Mouse (Mus musculus): ENCODE results near the gene R3hdm4. TPM values are rescaled to one million over a fixed set of nuclear protein-coding genes. Genes with fewer than 3 reads are reported as not detected.
A peak's percentile ranks its signal among the peaks of the same experiment; 100 is the strongest.

Gene R3hdm4
- polyA plus RNA-seq, 1 experiment from 2014 or later = 175 TPM

- no peak for ATAC-seq
- Histone ChIP-seq H3K9ac (ENCODE audit: low read length) (0 out of 2 replicates have a peak overlapping the region, but pooled peaks have one; percentile 29), H3K27ac (ENCODE audit: low read depth, low read length) (no peak overlapping the region), H3K4me1 (ENCODE audit: control insufficient read depth, insufficient read depth, low read length) (peaks cover 4% of the 10 kb centered on the region; the same call in 1 of the 2 replicates), H3K27me3 (replicated peaks; ENCODE audit: control insufficient read depth, insufficient read depth, low read length) (no peaks in the 10 kb centered on the region), H3K36me3 (ENCODE audit: control insufficient read depth, insufficient read depth, low read length) (peaks cover 16% of the 10 kb centered on the region; the same call in 1 of the 2 replicates), H3K4me2 (ENCODE audit: low read length) (no peak overlapping the region), H3K9me3 (replicated peaks; ENCODE audit: control insufficient read depth, low read length) (no peaks in the 10 kb centered on the region), H3K4me3 (ENCODE audit: low read depth, low read length) (no peak overlapping the region)
- WGBS = 80% methylated on average over 10 of the region's 10 CpGs
- no peak for DNase-seq (ENCODE audit: low spot score)
These were observed 15.4 kb upstream of the R3hdm4 start for GRCm38 (mm10) chr10:79936284-79936910.

DNA sequence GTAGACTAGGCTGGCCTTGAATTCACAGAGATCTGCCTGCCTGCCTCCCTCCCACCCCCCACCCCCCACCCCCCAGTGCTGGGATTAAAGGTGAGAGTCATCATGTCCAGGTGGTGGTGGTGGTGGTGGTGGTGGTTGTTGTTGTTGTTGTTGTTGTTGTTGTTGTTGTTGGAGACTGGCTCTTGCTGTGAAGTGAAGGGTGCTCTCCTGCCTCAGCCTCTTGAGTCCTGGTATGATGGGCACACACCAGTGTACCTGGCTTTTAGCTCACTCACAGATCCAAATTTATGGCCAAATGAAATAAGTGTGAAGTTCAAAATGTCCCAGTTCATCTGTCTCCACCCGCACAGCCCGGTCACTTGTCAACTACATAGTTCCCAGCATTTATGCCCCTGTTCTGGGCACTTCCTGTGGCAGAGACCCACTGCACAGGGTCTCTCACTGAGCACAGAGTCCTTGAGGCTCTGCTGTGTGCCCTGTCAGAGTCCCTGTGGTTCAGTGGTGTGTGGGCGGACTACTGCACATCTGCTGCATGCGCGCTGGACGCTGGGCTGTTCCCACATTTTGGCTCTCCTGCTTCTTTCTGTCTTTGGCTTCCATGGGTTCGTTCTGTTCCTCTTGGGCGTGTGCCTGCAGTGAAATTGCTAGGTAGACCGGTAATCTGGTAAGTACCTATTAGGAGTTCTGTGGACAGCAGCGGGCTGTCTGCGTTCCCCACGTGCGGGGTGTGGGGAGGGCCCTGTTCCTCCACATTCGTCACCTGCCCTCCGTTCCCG lies 14.0 kb upstream of the R3hdm4 start:
- ATAC-seq (no peak), DNase-seq (ENCODE audit: low spot score) (no peak)
- Histone ChIP-seq H3K4me3 (ENCODE audit: low read depth, low read length) (no peak overlapping the region), H3K4me2 (ENCODE audit: low read length) (no peak overlapping the region), H3K4me1 (ENCODE audit: control insufficient read depth, insufficient read depth, low read length) (peaks cover 4% of the 10 kb centered on the region; the same call in 1 of the 2 replicates), H3K27me3 (replicated peaks; ENCODE audit: control insufficient read depth, insufficient read depth, low read length) (no peaks in the 10 kb centered on the region), H3K9ac (ENCODE audit: low read length) (no peak overlapping the region), H3K9me3 (replicated peaks; ENCODE audit: control insufficient read depth, low read length) (no peaks in the 10 kb centered on the region), H3K27ac (ENCODE audit: low read depth, low read length) (0 out of 2 replicates have a peak overlapping the region, but pooled peaks have one; percentile 35), H3K36me3 (ENCODE audit: control insufficient read depth, insufficient read depth, low read length) (peaks cover 20% of the 10 kb centered on the region; the same call in 1 of the 2 replicates)
- WGBS = 90% methylated on average over 16 of the region's 16 CpGs

- DNase-seq (ENCODE audit: low spot score) (peak; percentile 44), ATAC-seq (peak; percentile 49)
- Histone ChIP-seq H3K27ac (ENCODE audit: low read depth, low read length) (peak overlapping the region; percentile 35; the same call in 1 of the 2 replicates), H3K9ac (ENCODE audit: low read length) (no peak overlapping the region), H3K9me3 (replicated peaks; ENCODE audit: control insufficient read depth, low read length) (no peaks in the 10 kb centered on the region), H3K4me1 (ENCODE audit: control insufficient read depth, insufficient read depth, low read length) (peaks cover 5% of the 10 kb centered on the region; the same call in 1 of the 2 replicates), H3K27me3 (replicated peaks; ENCODE audit: control insufficient read depth, insufficient read depth, low read length) (no peaks in the 10 kb centered on the region), H3K36me3 (ENCODE audit: control insufficient read depth, insufficient read depth, low read length) (peaks cover 20% of the 10 kb centered on the region; the same call in 1 of the 2 replicates), H3K4me3 (ENCODE audit: low read depth, low read length) (no peak overlapping the region), H3K4me2 (ENCODE audit: low read length) (no peak overlapping the region)
- 66% methylated on average over 13 of the region's 13 CpGs for WGBS
These were observed 13.3 kb upstream of the R3hdm4 start for GRCm38 (mm10) chr10:79934272-79934721.

DNA sequence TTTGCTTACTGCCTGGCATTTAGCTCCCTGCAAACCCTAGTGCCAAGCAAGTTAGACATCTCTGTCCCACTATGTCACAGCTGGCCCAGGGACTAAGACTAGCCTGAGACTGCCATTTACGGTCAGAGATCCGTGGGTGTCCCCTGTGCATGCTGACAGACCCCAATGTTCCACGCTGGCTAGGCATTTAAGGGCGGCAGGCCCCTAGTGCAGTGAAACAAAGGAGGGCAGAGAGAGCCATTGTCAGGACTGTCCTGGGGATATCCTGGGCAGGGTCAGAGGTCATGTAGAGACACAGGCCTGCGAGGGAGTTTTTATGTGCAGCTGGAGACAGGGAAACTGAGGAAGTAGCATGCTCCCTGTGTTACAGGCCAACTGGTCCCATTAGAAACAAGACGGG lies 12.9 kb upstream of the R3hdm4 start:
- Histone ChIP-seq H3K9me3 (replicated peaks; ENCODE audit: control insufficient read depth, low read length) (no peaks in the 10 kb centered on the region), H3K4me3 (ENCODE audit: low read depth, low read length) (no peak overlapping the region), H3K4me1 (ENCODE audit: control insufficient read depth, insufficient read depth, low read length) (peaks cover 9% of the 10 kb centered on the region; the same call in 1 of the 2 replicates), H3K4me2 (ENCODE audit: low read length) (no peak overlapping the region), H3K36me3 (ENCODE audit: control insufficient read depth, insufficient read depth, low read length) (peaks cover 20% of the 10 kb centered on the region; the same call in 1 of the 2 replicates), H3K27ac (ENCODE audit: low read depth, low read length) (peak overlapping the region; percentile 35; the same call in 1 of the 2 replicates), H3K9ac (ENCODE audit: low read length) (no peak overlapping the region), H3K27me3 (replicated peaks; ENCODE audit: control insufficient read depth, insufficient read depth, low read length) (no peaks in the 10 kb centered on the region)
- ATAC-seq (no peak), DNase-seq (ENCODE audit: low spot score) (no peak)
- WGBS = 39% methylated on average over 6 of the region's 6 CpGs

DNA sequence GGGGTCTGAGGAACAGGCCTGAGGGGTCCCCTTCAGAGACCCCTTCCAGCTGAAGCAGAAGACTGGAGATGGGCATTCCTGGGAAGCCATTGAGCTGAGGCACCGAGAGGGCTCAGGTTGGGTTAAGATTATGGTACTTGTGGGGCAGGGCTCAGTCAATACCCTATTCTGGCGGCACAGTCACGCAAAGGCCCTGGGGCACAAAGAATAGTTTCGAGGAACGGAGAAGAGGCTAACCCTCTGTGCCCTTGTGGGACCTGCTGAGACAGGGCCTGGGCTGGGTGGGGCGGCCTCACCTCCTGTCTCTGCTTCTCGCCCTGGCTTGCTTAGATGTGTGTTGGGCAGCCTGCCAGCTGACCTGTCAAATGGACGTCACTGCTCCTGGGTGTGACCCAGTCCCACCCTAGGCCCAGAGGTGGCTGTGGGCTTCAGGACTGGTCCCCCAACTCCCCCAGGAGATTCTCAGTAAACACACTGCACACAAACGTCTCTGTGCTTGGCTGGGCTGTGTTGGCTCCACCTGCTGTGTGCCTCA lies 12.2 kb upstream of the R3hdm4 start:
- Histone ChIP-seq H3K36me3 (ENCODE audit: control insufficient read depth, insufficient read depth, low read length) (peaks cover 20% of the 10 kb centered on the region; the same call in 1 of the 2 replicates), H3K27me3 (replicated peaks; ENCODE audit: control insufficient read depth, insufficient read depth, low read length) (no peaks in the 10 kb centered on the region), H3K9ac (ENCODE audit: low read length) (no peak overlapping the region), H3K4me3 (ENCODE audit: low read depth, low read length) (no peak overlapping the region), H3K4me1 (ENCODE audit: control insufficient read depth, insufficient read depth, low read length) (peaks cover 10% of the 10 kb centered on the region; the same call in 1 of the 2 replicates), H3K4me2 (ENCODE audit: low read length) (no peak overlapping the region), H3K9me3 (replicated peaks; ENCODE audit: control insufficient read depth, low read length) (no peaks in the 10 kb centered on the region), H3K27ac (ENCODE audit: low read depth, low read length) (no peak overlapping the region; the same call in 1 of the 2 replicates)
- no peak for ATAC-seq
- WGBS = 72% methylated on average over 9 of the region's 9 CpGs
- no peak for DNase-seq (ENCODE audit: low spot score)

- no peak overlapping the region for H3K9ac ChIP-seq (ENCODE audit: low read length)
- DNase-seq (ENCODE audit: low spot score) (no peak), ATAC-seq (no peak)
- no peaks in the 10 kb centered on the region for H3K9me3 ChIP-seq (replicated peaks; ENCODE audit: control insufficient read depth, low read length)
- H3K4me3 ChIP-seq (ENCODE audit: low read depth, low read length) = no peak overlapping the region
- peaks cover 19% of the 10 kb centered on the region; the same call in 1 of the 2 replicates for H3K36me3 ChIP-seq (ENCODE audit: control insufficient read depth, insufficient read depth, low read length)
- no peak overlapping the region for H3K4me2 ChIP-seq (ENCODE audit: low read length)
- peaks cover 10% of the 10 kb centered on the region; the same call in 1 of the 2 replicates for H3K4me1 ChIP-seq (ENCODE audit: control insufficient read depth, insufficient read depth, low read length)
- 32% methylated on average over 8 of the region's 8 CpGs for WGBS
- H3K27me3 ChIP-seq (replicated peaks; ENCODE audit: control insufficient read depth, insufficient read depth, low read length) = no peaks in the 10 kb centered on the region
- no peak overlapping the region; the same call in 1 of the 2 replicates for H3K27ac ChIP-seq (ENCODE audit: low read depth, low read length)
These were observed 11.7 kb upstream of the R3hdm4 start for GRCm38 (mm10) chr10:79932736-79933135.

GRCm38 (mm10) chr10:79931797-79932196 lies 10.8 kb upstream of the R3hdm4 start:
- WGBS = 90% methylated on average over 9 of the region's 9 CpGs
- ATAC-seq (no peak), DNase-seq (ENCODE audit: low spot score) (no peak)
- Histone ChIP-seq H3K27ac (ENCODE audit: low read depth, low read length) (no peak overlapping the region), H3K4me3 (ENCODE audit: low read depth, low read length) (no peak overlapping the region), H3K27me3 (replicated peaks; ENCODE audit: control insufficient read depth, insufficient read depth, low read length) (no peaks in the 10 kb centered on the region), H3K4me2 (ENCODE audit: low read length) (no peak overlapping the region), H3K9ac (ENCODE audit: low read length) (no peak overlapping the region), H3K36me3 (ENCODE audit: control insufficient read depth, insufficient read depth, low read length) (peaks cover 18% of the 10 kb centered on the region; the same call in 1 of the 2 replicates), H3K9me3 (replicated peaks; ENCODE audit: control insufficient read depth, low read length) (no peaks in the 10 kb centered on the region), H3K4me1 (ENCODE audit: control insufficient read depth, insufficient read depth, low read length) (peaks cover 6% of the 10 kb centered on the region; the same call in 1 of the 2 replicates)

DNA sequence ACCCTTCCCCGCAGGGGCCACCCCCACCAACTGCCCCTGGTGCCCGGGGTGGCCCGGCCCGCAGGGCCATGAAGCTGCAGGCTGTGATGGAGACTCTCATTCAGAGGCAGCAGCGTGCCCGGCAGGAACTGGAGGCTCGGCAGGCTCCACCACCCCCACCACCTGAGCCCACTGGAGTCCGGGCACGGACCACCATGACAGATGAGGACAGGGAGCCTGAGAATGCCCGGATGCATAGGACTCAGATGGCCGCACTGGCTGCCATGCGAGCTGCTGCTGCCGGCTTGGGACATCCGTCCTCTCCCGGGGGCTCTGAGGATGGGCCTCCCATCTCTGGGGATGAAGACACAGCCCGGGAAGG lies 9.8 kb upstream of the R3hdm4 start:
- no peaks in the 10 kb centered on the region for H3K27me3 ChIP-seq (replicated peaks; ENCODE audit: control insufficient read depth, insufficient read depth, low read length)
- peaks cover 12% of the 10 kb centered on the region; the same call in 1 of the 2 replicates for H3K4me1 ChIP-seq (ENCODE audit: control insufficient read depth, insufficient read depth, low read length)
- DNase-seq (ENCODE audit: low spot score) (no peak), ATAC-seq (no peak)
- H3K36me3 ChIP-seq (ENCODE audit: control insufficient read depth, insufficient read depth, low read length) = peaks cover 18% of the 10 kb centered on the region; the same call in 1 of the 2 replicates
- no peak overlapping the region for H3K9ac ChIP-seq (ENCODE audit: low read length)
- no peaks in the 10 kb centered on the region for H3K9me3 ChIP-seq (replicated peaks; ENCODE audit: control insufficient read depth, low read length)
- WGBS = 86% methylated on average over 16 of the region's 16 CpGs
- no peak overlapping the region for H3K27ac ChIP-seq (ENCODE audit: low read depth, low read length)
- H3K4me2 ChIP-seq (ENCODE audit: low read length) = no peak overlapping the region
- no peak overlapping the region for H3K4me3 ChIP-seq (ENCODE audit: low read depth, low read length)

Measured in forebrain, embryonic 14.5 days (tissue).